Mouse (Mus musculus): ENCODE measurements around the gene Pitx1. TPM values are rescaled to one million over a fixed set of nuclear protein-coding genes. Genes with fewer than 3 reads are reported as not detected.

Pitx1 gene
- polyA plus RNA-seq, 1 experiment from 2014 or later = not detected

GRCm38 (mm10) chr13:55828141-55829017 lies 7.6 kb downstream of the Pitx1 start:
- peak overlapping the region; percentile 35; the same call in 1 of the 2 replicates for H3K4me2 ChIP-seq (replicated peaks; ENCODE audit: low read depth, low read length)
- H3K9ac ChIP-seq (replicated peaks; ENCODE audit: low read depth) = no peak overlapping the region
- 2% methylated on average over 44 of the region's 50 CpGs for WGBS
- H3K9me3 ChIP-seq (ENCODE audit: low read length) = no peaks in the 10 kb centered on the region
- peaks cover 90% of the 10 kb centered on the region for H3K27me3 ChIP-seq (replicated peaks; ENCODE audit: insufficient read depth, low read length)
- TF ChIP-seq CTCF (IDR thresholded peaks at IDR 0.05) (no peak), EP300 (IDR thresholded peaks at IDR 0.05) (no peak)
- H3K27ac ChIP-seq (ENCODE audit: low read length) = no peak overlapping the region
- no peaks in the 10 kb centered on the region for H3K36me3 ChIP-seq (ENCODE audit: insufficient read depth, low read length)
- DNase-seq (ENCODE audit: low spot score) (no peak), ATAC-seq (no peak)
- H3K4me3 ChIP-seq (ENCODE audit: low read depth, low read length) = peak overlapping the region; percentile 24; the same call in 1 of the 2 replicates
- no peaks in the 10 kb centered on the region; the same call in 1 of the 2 replicates for H3K4me1 ChIP-seq (ENCODE audit: insufficient read depth, low read depth, low read length)

DNA sequence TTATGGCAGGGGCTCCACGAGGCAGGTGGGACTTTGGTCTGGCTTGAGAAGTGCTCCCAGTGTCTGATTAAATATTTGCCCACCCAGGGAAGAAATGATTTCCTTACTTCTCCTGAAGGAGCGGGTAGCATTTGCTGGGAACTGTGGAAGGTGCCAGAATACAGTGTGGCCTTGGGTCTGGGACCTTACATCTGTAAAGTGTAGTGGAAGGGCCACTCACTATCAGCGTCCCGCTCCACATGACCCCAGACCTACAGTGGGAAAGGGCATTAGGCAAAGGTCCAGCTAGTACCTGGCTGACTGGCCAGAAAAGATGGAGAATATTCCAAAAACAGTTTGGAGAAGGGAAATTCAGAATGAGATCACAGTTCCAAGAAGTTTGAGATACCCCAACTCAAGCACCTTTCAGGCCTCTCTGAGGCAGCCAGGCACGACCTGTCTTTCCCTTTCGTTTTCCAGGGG lies 8.3 kb downstream of the Pitx1 start:
- no peaks in the 10 kb centered on the region for H3K36me3 ChIP-seq (ENCODE audit: insufficient read depth, low read length)
- ATAC-seq (no peak), DNase-seq (ENCODE audit: low spot score) (no peak)
- H3K4me1 ChIP-seq (ENCODE audit: insufficient read depth, low read depth, low read length) = no peaks in the 10 kb centered on the region; the same call in 1 of the 2 replicates
- peak overlapping the region; percentile 35; the same call in 1 of the 2 replicates for H3K4me2 ChIP-seq (replicated peaks; ENCODE audit: low read depth, low read length)
- no peak for TF ChIP-seq CTCF (IDR thresholded peaks at IDR 0.05)
- TF ChIP-seq EP300 (IDR thresholded peaks at IDR 0.05) = no peak
- no peak overlapping the region for H3K9ac ChIP-seq (replicated peaks; ENCODE audit: low read depth)
- 4% methylated on average over 6 of the region's 6 CpGs for WGBS
- peak overlapping the region; percentile 24; the same call in 1 of the 2 replicates for H3K4me3 ChIP-seq (ENCODE audit: low read depth, low read length)
- no peaks in the 10 kb centered on the region for H3K9me3 ChIP-seq (ENCODE audit: low read length)
- no peak overlapping the region for H3K27ac ChIP-seq (ENCODE audit: low read length)
- peaks cover 86% of the 10 kb centered on the region for H3K27me3 ChIP-seq (replicated peaks; ENCODE audit: insufficient read depth, low read length)

- Histone ChIP-seq H3K27me3 (replicated peaks; ENCODE audit: insufficient read depth, low read length) (peaks cover 79% of the 10 kb centered on the region), H3K4me2 (replicated peaks; ENCODE audit: low read depth, low read length) (no peak overlapping the region)
These were observed 9.0 kb downstream of the Pitx1 start for GRCm38 (mm10) chr13:55826796-55827678.

DNA sequence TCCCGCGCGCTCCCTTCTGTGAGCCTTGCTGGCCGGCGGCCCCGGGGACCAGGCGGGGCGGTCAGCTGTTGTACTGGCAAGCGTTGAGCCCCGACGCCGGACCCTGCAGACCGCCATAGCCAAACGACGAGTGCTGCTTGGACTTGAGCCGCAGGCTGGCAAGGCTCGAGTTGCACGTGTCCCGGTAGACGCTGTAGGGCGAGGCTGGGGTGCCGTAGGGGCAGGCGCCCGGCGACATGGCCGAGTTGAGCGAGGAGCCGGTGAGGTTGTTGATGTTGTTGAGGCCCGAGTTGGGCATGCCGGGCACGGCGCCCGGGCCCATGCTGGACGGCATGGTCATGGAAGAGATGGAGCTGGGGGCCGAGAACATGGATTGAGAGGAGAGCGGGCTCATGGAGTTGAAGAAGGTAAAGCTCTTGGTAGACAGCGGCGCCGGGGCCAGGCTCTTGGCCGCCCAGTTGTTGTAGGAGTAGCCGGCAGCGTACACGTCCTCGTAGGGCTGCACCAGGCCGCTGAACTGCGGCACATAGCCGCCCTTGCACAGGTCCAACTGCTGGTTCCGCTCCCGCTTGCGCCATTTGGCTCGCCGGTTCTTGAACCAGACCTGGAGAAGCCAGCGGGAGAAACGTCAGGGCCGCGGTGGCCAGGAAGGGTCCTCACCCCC lies 9.9 kb downstream of the Pitx1 start:
- Histone ChIP-seq H3K36me3 (ENCODE audit: insufficient read depth, low read length) (no peaks in the 10 kb centered on the region), H3K27me3 (replicated peaks; ENCODE audit: insufficient read depth, low read length) (peaks cover 75% of the 10 kb centered on the region), H3K4me1 (ENCODE audit: insufficient read depth, low read depth, low read length) (no peaks in the 10 kb centered on the region; the same call in 1 of the 2 replicates), H3K4me3 (ENCODE audit: low read depth, low read length) (no peak overlapping the region), H3K9me3 (ENCODE audit: low read length) (no peaks in the 10 kb centered on the region), H3K9ac (replicated peaks; ENCODE audit: low read depth) (no peak overlapping the region), H3K4me2 (replicated peaks; ENCODE audit: low read depth, low read length) (no peak overlapping the region), H3K27ac (ENCODE audit: low read length) (no peak overlapping the region)
- no peak for TF ChIP-seq EP300 (IDR thresholded peaks at IDR 0.05)
- no peak for TF ChIP-seq CTCF (IDR thresholded peaks at IDR 0.05)
- WGBS = 2% methylated on average over 56 of the region's 56 CpGs
- ATAC-seq = no peak
- no peak for DNase-seq (ENCODE audit: low spot score)

More at GRCm38 (mm10) chr13:55826796-55827678, 9.0 kb downstream of the Pitx1 start:
- Histone ChIP-seq H3K36me3 (ENCODE audit: insufficient read depth, low read length) (no peaks in the 10 kb centered on the region), H3K4me1 (ENCODE audit: insufficient read depth, low read depth, low read length) (no peaks in the 10 kb centered on the region; the same call in 1 of the 2 replicates), H3K4me3 (ENCODE audit: low read depth, low read length) (no peak overlapping the region), H3K9ac (replicated peaks; ENCODE audit: low read depth) (no peak overlapping the region), H3K9me3 (ENCODE audit: low read length) (no peaks in the 10 kb centered on the region), H3K27ac (ENCODE audit: low read length) (no peak overlapping the region)
- DNase-seq (ENCODE audit: low spot score) = peak; percentile 36
- no peak for ATAC-seq
- no peak for TF ChIP-seq EP300 (IDR thresholded peaks at IDR 0.05)
- TF ChIP-seq CTCF (IDR thresholded peaks at IDR 0.05) = no peak
- WGBS = 7% methylated on average over 13 of the region's 13 CpGs

GRCm38 (mm10) chr13:55825245-55825681 lies 10.7 kb downstream of the Pitx1 start:
- H3K4me1 ChIP-seq (ENCODE audit: insufficient read depth, low read depth, low read length) = no peaks in the 10 kb centered on the region
- DNase-seq (ENCODE audit: low spot score) (no peak), ATAC-seq (peak; percentile 14)
- peaks cover 66% of the 10 kb centered on the region for H3K27me3 ChIP-seq (replicated peaks; ENCODE audit: insufficient read depth, low read length)
- no peak overlapping the region for H3K4me2 ChIP-seq (replicated peaks; ENCODE audit: low read depth, low read length)
- H3K36me3 ChIP-seq (ENCODE audit: insufficient read depth, low read length) = no peaks in the 10 kb centered on the region
- H3K4me3 ChIP-seq (ENCODE audit: low read depth, low read length) = no peak overlapping the region
- TF ChIP-seq EP300 (IDR thresholded peaks at IDR 0.05) (no peak), CTCF (IDR thresholded peaks at IDR 0.05) (no peak)
- WGBS = 4% methylated on average over 30 of the region's 32 CpGs
- no peak overlapping the region for H3K27ac ChIP-seq (ENCODE audit: low read length)
- no peak overlapping the region for H3K9ac ChIP-seq (replicated peaks; ENCODE audit: low read depth)
- H3K9me3 ChIP-seq (ENCODE audit: low read length) = no peaks in the 10 kb centered on the region
